Mouse (Mus musculus) ES-E14 (cell line): ENCODE results near the gene 2310002L09Rik.
"Not testable (repeated sequence)": the region's sequence is repeated elsewhere in the genome, so short reads cannot be mapped to it uniquely, and the experiment has no call there.

ENCODE experiments used
- HCFC1 ChIP-seq: IDR thresholded peaks from 2 replicates; pipeline ENCODE4 v1.6.1; 2012; ENCODE audit warnings: low read length, inconsistent platforms, borderline replicate concordance; ENCODE audit not compliant: insufficient read depth
- MAFK ChIP-seq: IDR thresholded peaks from 2 replicates; pipeline ENCODE4 v1.6.1; 2014; ENCODE audit warnings: mild to moderate bottlenecking, low read depth, low read length, inconsistent platforms; ENCODE audit not compliant: insufficient read depth

GRCm38 (mm10) chr4:73920660-73921059 is 30.0 kb downstream of the 2310002L09Rik start, which contains the start of gene Gm11756:
- not testable (repeated sequence) for TF ChIP-seq HCFC1, MAFK
